Mouse (Mus musculus) ES-E14 (cell line): Measurements from ENCODE around the gene Rflna.

Experiments
- CHD2 ChIP-seq: IDR thresholded peaks from 2 replicates; pipeline ENCODE4 v1.6.1; 2014; ENCODE audit warnings: mild to moderate bottlenecking, low read depth, low read length, inconsistent platforms
- HCFC1 ChIP-seq: IDR thresholded peaks from 2 replicates; pipeline ENCODE4 v1.6.1; 2012; ENCODE audit warnings: low read length, inconsistent platforms, borderline replicate concordance; ENCODE audit not compliant: insufficient read depth

DNA sequence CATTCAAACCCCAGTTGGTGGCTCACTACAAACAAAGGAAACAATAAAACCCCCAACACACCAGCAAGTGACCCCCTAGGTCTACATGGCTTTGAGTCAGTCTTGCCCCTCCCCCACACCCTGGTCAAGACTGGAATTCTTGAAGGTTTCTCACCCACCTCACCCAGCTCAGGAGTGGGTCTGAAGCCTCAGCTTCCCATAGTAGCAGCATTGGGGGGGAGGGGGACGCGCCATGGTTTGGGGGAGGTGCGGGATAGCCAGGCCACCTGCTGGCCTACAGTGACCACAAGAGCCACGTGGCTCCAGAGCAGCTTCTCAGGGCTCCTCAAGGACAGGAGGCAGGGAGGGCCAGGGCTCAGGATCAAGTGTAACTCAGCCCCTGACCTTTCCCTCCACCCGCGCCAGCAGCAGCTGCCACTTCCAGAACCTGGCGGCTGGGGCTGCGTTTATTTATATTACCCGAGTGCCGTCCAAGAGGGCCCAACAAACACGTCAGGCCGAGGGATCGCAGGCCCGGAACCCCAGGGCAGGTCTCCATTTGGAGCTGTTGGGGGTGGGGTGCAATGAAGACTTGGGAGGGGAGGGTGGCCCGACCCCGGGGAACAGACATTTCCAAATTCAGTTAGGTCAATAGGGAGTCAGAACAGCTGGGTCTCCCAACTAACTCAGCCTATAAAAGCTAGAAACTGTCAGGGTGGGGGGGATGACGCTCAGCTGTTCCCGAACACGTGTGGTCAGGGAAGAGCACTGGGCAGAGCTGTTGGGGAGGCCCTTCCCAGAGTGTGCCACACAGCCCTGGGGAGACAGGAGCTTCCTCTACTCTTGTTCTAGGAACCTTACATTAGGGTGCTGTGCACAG, 53.9 kb downstream of the Rflna start:
- TF ChIP-seq CHD2 = no peak
- no peak for TF ChIP-seq HCFC1
